ENCODE assay signal across 9 mouse cellular contexts in genomic region chr1:190978511-190979073, GRCm38 (mm10). TPM values are rescaled to one million over a fixed set of nuclear protein-coding genes. Genes with fewer than 3 reads are reported as not detected.
DNase-seq lines count a peak whose midpoint lies in the region; ATAC-seq and TF ChIP-seq lines count a peak whose summit lies in the region.
"Had no signal": no experiment of that assay in that cellular context is flagged by ENCODE, and none has a peak within 500 bp of the region (broad histone marks: within the 10 kb centered on the region; RNA-seq: fewer than 3 reads in every experiment).

No protein-coding gene starts in this region.

- H3K4me1 ChIP-seq in cerebellum, adult 2 months (ENCODE audit: control insufficient read depth, insufficient read depth, low read length), result no peaks in the 10 kb centered on the region
- H3K4me1 ChIP-seq in forebrain, embryonic 12.5 days, result peaks cover 37% of the 10 kb centered on the region
- peaks cover 34% of the 10 kb centered on the region for H3K4me1 ChIP-seq in kidney, embryonic 15.5 days
- H3K4me1 ChIP-seq in midbrain, embryonic 13.5 days (replicated peaks), result peaks cover 38% of the 10 kb centered on the region

- peak overlapping the region; percentile 98 for H3K4me2 ChIP-seq in forebrain, embryonic 12.5 days
- peak overlapping the region; percentile 96 for H3K4me2 ChIP-seq in kidney, embryonic 15.5 days
- H3K4me2 ChIP-seq in midbrain, embryonic 13.5 days (replicated peaks), result peak overlapping the region; percentile 93

- peak; percentile 79 for ATAC-seq in forebrain, embryonic 12.5 days (ENCODE audit: low FRiP score)
- ATAC-seq in kidney, embryonic 15.5 days (replicated peaks; ENCODE audit: low FRiP score), result peak; percentile 78
- peak; percentile 82 for ATAC-seq in midbrain, embryonic 13.5 days
- ATAC-seq in activated CD4-positive, CD25-positive, alpha-beta regulatory T cell, adult 4 months, result no peak

- no peak overlapping the region for H3K27ac ChIP-seq in cerebellum, adult 2 months (ENCODE audit: insufficient read depth, low read length)
- peak overlapping the region; percentile 95 for H3K27ac ChIP-seq in forebrain, embryonic 12.5 days
- peak overlapping the region; percentile 93 for H3K27ac ChIP-seq in kidney, embryonic 15.5 days
- H3K27ac ChIP-seq in midbrain, embryonic 13.5 days, result peak overlapping the region; percentile 97

- peaks cover 17% of the 10 kb centered on the region for H3K36me3 ChIP-seq in forebrain, embryonic 12.5 days (replicated peaks)
- peaks cover 17% of the 10 kb centered on the region for H3K36me3 ChIP-seq in kidney, embryonic 15.5 days
- H3K36me3 ChIP-seq in midbrain, embryonic 13.5 days, result peaks cover 19% of the 10 kb centered on the region
- H3K36me3 ChIP-seq: G1E had no signal

- TF ChIP-seq POLR2A in cerebellum, adult 2 months (IDR thresholded peaks at IDR 0.05; ENCODE audit: borderline replicate concordance, insufficient read depth, low read length), result no peak

- TF ChIP-seq CTCF in cerebellum, adult 2 months (IDR thresholded peaks at IDR 0.05; ENCODE audit: borderline replicate concordance, insufficient read depth, low read depth, low read length), result no peak

- peak overlapping the region; percentile 90 for H3K9ac ChIP-seq in forebrain, embryonic 12.5 days
- peak overlapping the region; percentile 84 for H3K9ac ChIP-seq in kidney, embryonic 15.5 days
- H3K9ac ChIP-seq in midbrain, embryonic 13.5 days (replicated peaks), result peak overlapping the region; percentile 98

- H3K4me3 ChIP-seq in cerebellum, adult 2 months (replicated peaks; ENCODE audit: insufficient read depth, low read depth, low read length), result peak overlapping the region; percentile 42
- H3K4me3 ChIP-seq in forebrain, embryonic 12.5 days (replicated peaks), result peak overlapping the region; percentile 70
- peak overlapping the region; percentile 69 for H3K4me3 ChIP-seq in kidney, embryonic 15.5 days (replicated peaks)
- H3K4me3 ChIP-seq in midbrain, embryonic 13.5 days (replicated peaks), result peak overlapping the region; percentile 86

- WGBS in cerebellum, adult 2 months, result under 1% methylated on average over 46 of the region's 46 CpGs
- WGBS in forebrain, embryonic 12.5 days, result under 1% methylated on average over 36 of the region's 46 CpGs
- WGBS in kidney, embryonic 15.5 days, result under 1% methylated on average over 46 of the region's 46 CpGs
- WGBS in midbrain, embryonic 13.5 days, result under 1% methylated on average over 46 of the region's 46 CpGs

- peak in 1 of 2 experiments; percentile 32 for DNase-seq in cerebellum, adult 2 months
- DNase-seq in cerebellum, adult 9-10 months, result no peak
- peak; percentile 9 to 19 for DNase-seq in spleen, postnatal 10 days (ENCODE audit: low spot score in 2 of 2)
- no peak for DNase-seq in spleen, postnatal 36 days (ENCODE audit: low spot score in 2 of 2)

- H3K27me3 ChIP-seq in cerebellum, adult 2 months (ENCODE audit: control insufficient read depth, insufficient read depth, low read length), result no peaks in the 10 kb centered on the region
- no peaks in the 10 kb centered on the region for H3K27me3 ChIP-seq in forebrain, embryonic 12.5 days
- peaks cover 12% of the 10 kb centered on the region for H3K27me3 ChIP-seq in kidney, embryonic 15.5 days
- H3K27me3 ChIP-seq in midbrain, embryonic 13.5 days, result no peaks in the 10 kb centered on the region; the same call in 1 of the 2 replicates

- no peaks in the 10 kb centered on the region for H3K9me3 ChIP-seq in forebrain, embryonic 12.5 days
- no peaks in the 10 kb centered on the region for H3K9me3 ChIP-seq in kidney, embryonic 15.5 days (replicated peaks)
- no peaks in the 10 kb centered on the region for H3K9me3 ChIP-seq in midbrain, embryonic 13.5 days
- H3K9me3 ChIP-seq: G1E had no signal

RNA-seq across cellular contexts. Expression of gene Vash2, which starts 0.5 kb away (rescaled TPM):
- 3.0 TPM in 2 replicates for polyA plus RNA-seq in cerebellum, adult 2 months (2012; rRNA removed)
- polyA plus RNA-seq in forebrain, embryonic 12.5 days (2016; fragmentation: Nextera tagmentation; extraction: Ambion mirVana), result 65.0 and 65.5 TPM in 2 replicates
- polyA plus RNA-seq in kidney, embryonic 15.5 days (2015; fragmentation: Nextera tagmentation; extraction: Ambion mirVana), result 30.2 and 30.8 TPM in 2 replicates
- 77.2 and 77.5 TPM in 2 replicates for polyA plus RNA-seq in midbrain, embryonic 13.5 days (2015; fragmentation: Nextera tagmentation; extraction: Ambion mirVana)
- under 1 TPM; 0.15 to 0.30 TPM for polyA plus RNA-seq in activated CD4-positive, CD25-positive, alpha-beta regulatory T cell, adult 4 months (2017; shearing (Covaris generic))
- polyA plus RNA-seq: G1E had no signal

RNA-seq across cellular contexts. Expression of gene Flvcr1, which starts 47.4 kb away (rescaled TPM):
- 24.0 and 24.3 TPM in 2 replicates for polyA plus RNA-seq in cerebellum, adult 2 months (2012; rRNA removed)
- 9.7 and 11.5 TPM in 2 replicates for polyA plus RNA-seq in forebrain, embryonic 12.5 days (2016; fragmentation: Nextera tagmentation; extraction: Ambion mirVana)
- polyA plus RNA-seq in kidney, embryonic 15.5 days (2015; fragmentation: Nextera tagmentation; extraction: Ambion mirVana), result 6.7 and 7.1 TPM in 2 replicates
- polyA plus RNA-seq in midbrain, embryonic 13.5 days (2015; fragmentation: Nextera tagmentation; extraction: Ambion mirVana), result 7.2 and 7.9 TPM in 2 replicates
- polyA plus RNA-seq in activated CD4-positive, CD25-positive, alpha-beta regulatory T cell, adult 4 months (2017; shearing (Covaris generic)), result 1 to 10 TPM; 6.1 to 8.5 TPM

RNA-seq across cellular contexts. Expression of gene Angel2, which starts 53.7 kb away (rescaled TPM):
- 50.1 and 50.7 TPM in 2 replicates for polyA plus RNA-seq in cerebellum, adult 2 months (2012; rRNA removed)
- 63.7 and 65.3 TPM in 2 replicates for polyA plus RNA-seq in forebrain, embryonic 12.5 days (2016; fragmentation: Nextera tagmentation; extraction: Ambion mirVana)
- 45.7 and 48.7 TPM in 2 replicates for polyA plus RNA-seq in kidney, embryonic 15.5 days (2015; fragmentation: Nextera tagmentation; extraction: Ambion mirVana)
- polyA plus RNA-seq in midbrain, embryonic 13.5 days (2015; fragmentation: Nextera tagmentation; extraction: Ambion mirVana), result 57.7 and 64.0 TPM in 2 replicates
- polyA plus RNA-seq in activated CD4-positive, CD25-positive, alpha-beta regulatory T cell, adult 4 months (2017; shearing (Covaris generic)), result 10 to 100 TPM; 42.1 to 53.8 TPM

RNA-seq across cellular contexts. Expression of gene Spata45, which starts 57.8 kb away (rescaled TPM):
- polyA plus RNA-seq in cerebellum, adult 2 months (2012; rRNA removed), result not detected in 2 replicates
- polyA plus RNA-seq in forebrain, embryonic 12.5 days (2016; fragmentation: Nextera tagmentation; extraction: Ambion mirVana), result not detected in 2 replicates
- polyA plus RNA-seq in kidney, embryonic 15.5 days (2015; fragmentation: Nextera tagmentation; extraction: Ambion mirVana), result not detected in 2 replicates
- not detected in 2 replicates for polyA plus RNA-seq in midbrain, embryonic 13.5 days (2015; fragmentation: Nextera tagmentation; extraction: Ambion mirVana)
- not detected for polyA plus RNA-seq in activated CD4-positive, CD25-positive, alpha-beta regulatory T cell, adult 4 months (2017; shearing (Covaris generic))
- polyA plus RNA-seq: G1E had no signal

Comparison
In these comparisons a context has a peak if more than half of its experiments do, and no peak if none do; other contexts are left out.
1. DNase-seq: peak in spleen, postnatal 10 days (2 of 2); none in cerebellum, adult 9-10 months (single experiment) and spleen, postnatal 36 days (0 of 2).
2. Peak in every context shown above with its lines, with median percentiles within 50 percentile points of each other: H3K4me3 ChIP-seq, H3K4me2 ChIP-seq and H3K9ac ChIP-seq.